Mouse (Mus musculus) thymus, adult 2 months (tissue): ENCODE measurements around the gene Syne1.

Experiments used
- CTCF ChIP-seq: fragments of 200-500 bp; IDR thresholded peaks from 2 replicates; pipeline ENCODE4 v1.5.1; 2012; ENCODE audit warnings: mild to moderate bottlenecking, control low read depth, low read length, moderate library complexity, borderline replicate concordance; ENCODE audit not compliant: control insufficient read depth, poor library complexity, insufficient read depth; ENCODE audit errors: extremely low read depth
- POLR2A ChIP-seq: fragments of 200-500 bp; IDR thresholded peaks from 2 replicates; pipeline ENCODE4 v1.6.1; 2012; ENCODE audit warnings: mild to moderate bottlenecking, low read length, control low read depth, moderate library complexity; ENCODE audit not compliant: control insufficient read depth, poor library complexity, insufficient read depth; ENCODE audit errors: extremely low read depth

DNA sequence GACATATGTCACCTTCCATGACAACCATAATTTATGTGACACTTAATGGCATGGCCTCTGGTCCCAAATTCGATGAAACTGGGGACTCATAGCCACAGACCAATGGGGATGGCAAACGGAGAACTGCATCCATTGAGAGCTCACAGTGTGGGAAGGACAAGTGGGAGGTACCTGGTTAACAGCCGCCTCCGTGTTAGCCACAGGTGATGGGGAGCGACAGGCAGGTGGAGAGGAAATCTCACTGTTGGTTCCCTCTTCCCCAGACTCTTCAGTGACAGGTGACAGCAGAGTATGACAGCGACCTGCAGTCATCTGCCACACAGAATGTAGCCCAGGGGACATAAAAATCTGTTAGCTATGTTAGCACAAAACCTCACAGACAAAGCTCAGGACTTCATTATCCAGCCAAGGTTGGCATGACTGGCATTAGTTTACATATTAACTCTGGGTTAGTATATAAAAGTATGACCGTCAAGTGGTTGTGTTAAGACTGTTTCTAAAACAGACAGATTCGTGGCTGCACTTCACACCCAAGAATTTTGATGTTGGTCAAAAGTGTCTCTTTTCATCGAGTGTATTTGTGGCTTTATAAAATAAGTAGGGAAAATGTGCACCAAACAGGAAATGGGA is 358.3 kb downstream of the Syne1 start:
- TF ChIP-seq POLR2A, result no peak
- no peak for TF ChIP-seq CTCF
